Mouse (Mus musculus): ENCODE data around the gene Myl3. TPM values are rescaled to one million over a fixed set of nuclear protein-coding genes. Genes with fewer than 3 reads are reported as not detected.

Myl3 gene
- total and polyA plus RNA-seq, 3 experiments: not detected

- H3K27ac ChIP-seq (ENCODE audit: control insufficient read depth, low read depth, low read length): no peak overlapping the region
- H3K9me3 ChIP-seq (replicated peaks; ENCODE audit: insufficient read depth, low read length): no peaks in the 10 kb centered on the region
- H3K36me3 ChIP-seq (ENCODE audit: control insufficient read depth in 1 of 2, insufficient read depth in 2 of 2, low read length in 2 of 2): no peaks in the 10 kb centered on the region
- no peaks in the 10 kb centered on the region for H3K27me3 ChIP-seq (ENCODE audit: control insufficient read depth in 1 of 2, insufficient read depth in 2 of 2, low read length in 2 of 2)
- DNase-seq (ENCODE audit: low read depth, low spot score): no peak
- H3K79me2 ChIP-seq (ENCODE audit: control insufficient read depth, insufficient read depth, low read length, poor library complexity): no peaks in the 10 kb centered on the region
- no peaks in the 10 kb centered on the region for H3K4me1 ChIP-seq (ENCODE audit: control insufficient read depth in 1 of 2, insufficient read depth in 2 of 2, low read length in 2 of 2)
- TF ChIP-seq MEF2A (IDR thresholded peaks at IDR 0.05; ENCODE audit: extremely low read depth, insufficient replicate concordance, low read depth, low read length, poor library complexity, severe bottlenecking) (no peak), UBTF (IDR thresholded peaks at IDR 0.05; ENCODE audit: borderline replicate concordance, insufficient read depth, low read depth, low read length) (no peak), POLR2A (IDR thresholded peaks at IDR 0.05; ENCODE audit: control insufficient read depth in 1 of 2, insufficient read depth in 1 of 2, low read depth in 1 of 2, low read length in 2 of 2, poor library complexity in 1 of 2) (no peak), ETS1 (IDR thresholded peaks at IDR 0.05; ENCODE audit: low read depth, low read length) (no peak), POLR2AphosphoS2 (IDR thresholded peaks at IDR 0.05; ENCODE audit: low read length) (no peak), USF1 (IDR thresholded peaks at IDR 0.05; ENCODE audit: low read depth, low read length) (no peak), JUND (IDR thresholded peaks at IDR 0.05; ENCODE audit: low read depth, low read length) (no peak)
- H3K9ac ChIP-seq (ENCODE audit: control insufficient read depth, low read depth, low read length, poor library complexity, severe bottlenecking): no peak overlapping the region
- no peak overlapping the region for H3K4me3 ChIP-seq (ENCODE audit: control insufficient read depth in 1 of 2, insufficient read depth in 1 of 2, low read depth in 2 of 2, low read length in 2 of 2)
Observed at GRCm38 (mm10) chr9:110719977-110720376, 21.7 kb upstream of the Myl3 start.

GRCm38 (mm10) chr9:110722060-110722459 is 19.6 kb upstream of the Myl3 start:
- H3K4me3 ChIP-seq (ENCODE audit: control insufficient read depth in 1 of 2, insufficient read depth in 1 of 2, low read depth in 2 of 2, low read length in 2 of 2): no peak overlapping the region
- H3K27me3 ChIP-seq (ENCODE audit: control insufficient read depth in 1 of 2, insufficient read depth in 2 of 2, low read length in 2 of 2): no peaks in the 10 kb centered on the region
- H3K36me3 ChIP-seq (ENCODE audit: control insufficient read depth in 1 of 2, insufficient read depth in 2 of 2, low read length in 2 of 2): no peaks in the 10 kb centered on the region

GRCm38 (mm10) chr9:110725721-110726135 is 15.9 kb upstream of the Myl3 start:
- Histone ChIP-seq H3K4me1 (ENCODE audit: control insufficient read depth in 1 of 2, insufficient read depth in 2 of 2, low read length in 2 of 2) (no peaks in the 10 kb centered on the region), H3K4me3 (ENCODE audit: control insufficient read depth in 1 of 2, insufficient read depth in 1 of 2, low read depth in 2 of 2, low read length in 2 of 2) (no peak overlapping the region), H3K79me2 (ENCODE audit: control insufficient read depth, insufficient read depth, low read length, poor library complexity) (no peaks in the 10 kb centered on the region), H3K9ac (ENCODE audit: control insufficient read depth, low read depth, low read length, poor library complexity, severe bottlenecking) (no peak overlapping the region), H3K27me3 (ENCODE audit: control insufficient read depth in 1 of 2, insufficient read depth in 2 of 2, low read length in 2 of 2) (no peaks in the 10 kb centered on the region), H3K36me3 (ENCODE audit: control insufficient read depth in 1 of 2, insufficient read depth in 2 of 2, low read length in 2 of 2) (no peaks in the 10 kb centered on the region), H3K9me3 (replicated peaks; ENCODE audit: insufficient read depth, low read length) (no peaks in the 10 kb centered on the region), H3K27ac (ENCODE audit: control insufficient read depth, low read depth, low read length) (no peak overlapping the region)
- TF ChIP-seq ZC3H11A (IDR thresholded peaks at IDR 0.05; ENCODE audit: low read depth, low read length) (no peak), RCOR1 (IDR thresholded peaks at IDR 0.05; ENCODE audit: low read depth, low read length) (no peak), GATA1 (IDR thresholded peaks at IDR 0.05; ENCODE audit: low read depth, low read length) (no peak), ZNF384 (IDR thresholded peaks at IDR 0.05; ENCODE audit: low read depth, low read length) (no peak), NRF1 (IDR thresholded peaks at IDR 0.05; ENCODE audit: insufficient read depth, low read depth, low read length, poor library complexity, severe bottlenecking) (no peak), RAD21 (IDR thresholded peaks at IDR 0.05; ENCODE audit: low read depth, low read length) (no peak), TAL1 (IDR thresholded peaks at IDR 0.05; ENCODE audit: low read length) (no peak), TBP (IDR thresholded peaks at IDR 0.05; ENCODE audit: low read depth, low read length) (no peak), JUND (IDR thresholded peaks at IDR 0.05; ENCODE audit: low read depth, low read length) (no peak), MYC (IDR thresholded peaks at IDR 0.05; ENCODE audit: low read depth, low read length) (no peak), SMC3 (IDR thresholded peaks at IDR 0.05; ENCODE audit: low read depth, low read length) (no peak)
- DNase-seq (ENCODE audit: low read depth, low spot score): no peak

More at GRCm38 (mm10) chr9:110722060-110722459, 19.6 kb upstream of the Myl3 start:
- H3K27ac ChIP-seq (ENCODE audit: control insufficient read depth, low read depth, low read length): no peak overlapping the region
- no peak for DNase-seq (ENCODE audit: low read depth, low spot score)
- no peaks in the 10 kb centered on the region for H3K4me1 ChIP-seq (ENCODE audit: control insufficient read depth in 1 of 2, insufficient read depth in 2 of 2, low read length in 2 of 2)
- TF ChIP-seq EP300 (IDR thresholded peaks at IDR 0.05; ENCODE audit: low read depth in 1 of 2, low read length in 2 of 2) (no peak), ZC3H11A (IDR thresholded peaks at IDR 0.05; ENCODE audit: low read depth, low read length) (no peak)
- no peaks in the 10 kb centered on the region for H3K79me2 ChIP-seq (ENCODE audit: control insufficient read depth, insufficient read depth, low read length, poor library complexity)
- H3K9ac ChIP-seq (ENCODE audit: control insufficient read depth, low read depth, low read length, poor library complexity, severe bottlenecking): no peak overlapping the region
- H3K9me3 ChIP-seq (replicated peaks; ENCODE audit: insufficient read depth, low read length): no peaks in the 10 kb centered on the region
